Mouse (Mus musculus) layer of hippocampus, adult 2 months (tissue): ENCODE measurements around the gene Pcdh8. TPM values are rescaled to one million over a fixed set of nuclear protein-coding genes. Genes with fewer than 3 reads are reported as not detected.

Experiments
- DNase-seq, 2 experiments: peaks; one replicate each; pipeline ENCODE4 v3.0.0; 2022; ENCODE audit warnings: low spot score in 2 of 2
- H3K27ac ChIP-seq: fragments of 200-600 bp; 2 replicates; pipeline ENCODE4 v1.8.1; 2022
- H3K4me3 ChIP-seq: fragments of 200-600 bp; 2 replicates; pipeline ENCODE4 v1.8.1; 2022; ENCODE audit warnings: mild to moderate bottlenecking
- CTCF ChIP-seq: fragments of 200-600 bp; conservative IDR thresholded peaks from 2 replicates; pipeline ENCODE4 v1.8.1; 2022; ENCODE audit warnings: antibody characterized with exemption, mild to moderate bottlenecking, moderate library complexity
- microRNA-seq, 2 experiments: library from miRNA; unstranded; fragments of <30 nt; microRNA quantifications; one replicate each; pipeline ENCODE4 v1.2.0; 2021
- total RNA-seq, 2 experiments: library from RNA; stranded (reverse); gene quantifications; 2 replicates each; pipeline ENCODE4 v1.2.3; 2021

The Pcdh8 gene
- total RNA-seq, 2 experiments from 2014 or later: 75.7 to 81.7 TPM

GRCm38 (mm10) chr14:79737642-79738379 lies 33.3 kb downstream of the Pcdh8 start:
- peak in 1 of 2 experiments; percentile 37 for DNase-seq
- no peak overlapping the region for H3K27ac ChIP-seq
- TF ChIP-seq CTCF: peak; percentile 75
- H3K4me3 ChIP-seq: no peak overlapping the region

GRCm38 (mm10) chr14:79736781-79737180 lies 34.3 kb downstream of the Pcdh8 start:
- no peak for DNase-seq
- Histone ChIP-seq H3K4me3 (no peak overlapping the region), H3K27ac (no peak overlapping the region)
- no peak for TF ChIP-seq CTCF

- no peak overlapping the region for H3K4me3 ChIP-seq
- H3K27ac ChIP-seq: no peak overlapping the region
- TF ChIP-seq CTCF: no peak
- no peak for DNase-seq
These were observed 37.6 kb downstream of the Pcdh8 start for GRCm38 (mm10) chr14:79733501-79733900.

- Histone ChIP-seq H3K27ac (no peak overlapping the region), H3K4me3 (no peak overlapping the region)
- DNase-seq: no peak
- no peak for TF ChIP-seq CTCF
These were observed 42.3 kb downstream of the Pcdh8 start for GRCm38 (mm10) chr14:79728811-79729210.

GRCm38 (mm10) chr14:79724002-79724681 lies 47.0 kb downstream of the Pcdh8 start:
- Histone ChIP-seq H3K27ac (peak overlapping the region; percentile 48; the same call in 1 of the 2 replicates), H3K4me3 (peak overlapping the region; percentile 22; the same call in 1 of the 2 replicates)
- DNase-seq: peak; percentile 60 to 76
- TF ChIP-seq CTCF: no peak

- no peak overlapping the region for H3K4me3 ChIP-seq
- no peak overlapping the region for H3K27ac ChIP-seq
- DNase-seq: peak; percentile 56 to 69
- no peak for TF ChIP-seq CTCF
These were observed 48.9 kb downstream of the Pcdh8 start for GRCm38 (mm10) chr14:79722228-79722627.

Small RNAs within 50 kb of the gene (microRNA-seq; reads per million reads assigned to microRNA genes)
- 0 reads per million in 2 experiments for gene Mir759

Other genes starting within 250 kb of the Pcdh8 start
- 10 to 100 TPM; 89.7 to 92.1 TPM for gene Sugt1, start 183.6 kb downstream of the Pcdh8 start, total RNA-seq
- 1 to 10 TPM; 1.5 to 1.8 TPM for gene Cnmd, start 109.1 kb downstream of the Pcdh8 start, total RNA-seq
- gene Olfm4, start 212.8 kb upstream of the Pcdh8 start, total RNA-seq: 1 to 10 TPM; 3.3 to 3.5 TPM